Mouse (Mus musculus) right cerebral cortex, postnatal 10 days (tissue): ENCODE results near the gene Stag3.
A peak's percentile ranks its signal among the peaks of the same experiment; 100 is the strongest.

ENCODE experiments used
- DNase-seq, 2 experiments: peaks; one replicate each; pipeline ENCODE4 v3.0.0; 2021; ENCODE audit warnings: low spot score in 2 of 2

The Stag3 gene

GRCm38 (mm10) chr5:138268980-138269379, 11.1 kb upstream of the Stag3 start:
- DNase-seq, result no peak

- DNase-seq, result no peak
Observed at GRCm38 (mm10) chr5:138271232-138271631, 8.8 kb upstream of the Stag3 start.

GRCm38 (mm10) chr5:138272409-138272923, 7.6 kb upstream of the Stag3 start, which contains the start of gene Gal3st4:
Gene Gal3st4, minus strand, starts transcription at chr5:138272840.
- DNase-seq, result no peak

- no peak for DNase-seq
Observed at GRCm38 (mm10) chr5:138274186-138274585, 5.9 kb upstream of the Stag3 start.

- no peak for DNase-seq
Observed at GRCm38 (mm10) chr5:138275216-138276050, 4.6 kb upstream of the Stag3 start.

- peak in 1 of 2 experiments; percentile 23 for DNase-seq
Observed at GRCm38 (mm10) chr5:138277994-138278393, 2.0 kb upstream of the Stag3 start.

- no peak for DNase-seq
Observed at GRCm38 (mm10) chr5:138280425-138280768, 357 bp downstream of the Stag3 start.

- no peak for DNase-seq
Observed at GRCm38 (mm10) chr5:138280829-138281228, 789 bp downstream of the Stag3 start.

GRCm38 (mm10) chr5:138281798-138282197, 1.8 kb downstream of the Stag3 start:
- DNase-seq, result no peak

GRCm38 (mm10) chr5:138283540-138283939, 3.5 kb downstream of the Stag3 start:
- DNase-seq, result no peak

- no peak for DNase-seq
Observed at GRCm38 (mm10) chr5:138287861-138288260, 7.8 kb downstream of the Stag3 start.

GRCm38 (mm10) chr5:138291638-138292037, 11.6 kb downstream of the Stag3 start:
- no peak for DNase-seq

GRCm38 (mm10) chr5:138294158-138294557, 14.1 kb downstream of the Stag3 start:
- DNase-seq, result no peak

GRCm38 (mm10) chr5:138299613-138300012, 19.6 kb downstream of the Stag3 start:
- no peak for DNase-seq

GRCm38 (mm10) chr5:138312795-138313194, 32.8 kb downstream of the Stag3 start:
- DNase-seq, result no peak

GRCm38 (mm10) chr5:138341661-138342060, 61.6 kb downstream of the Stag3 start, which contains the start of gene Pvrig:
Gene Pvrig, plus strand, starts transcription at chr5:138341961.
- no peak for DNase-seq

GRCm38 (mm10) chr5:138343216-138343615, 63.2 kb downstream of the Stag3 start:
- DNase-seq, result no peak
